Mouse (Mus musculus) gastrocnemius, adult 8-10 months (tissue): Measurements from ENCODE around the gene Syce1. TPM values are rescaled to one million over a fixed set of nuclear protein-coding genes. Genes with fewer than 3 reads are reported as not detected.
"Not testable (repeated sequence)": the region's sequence is repeated elsewhere in the genome, so short reads cannot be mapped to it uniquely, and the experiment has no call there.

Experiments used
- DNase-seq, 2 experiments: peaks; one replicate each; pipeline ENCODE4 v3.0.0; 2022; ENCODE audit warnings: low spot score in 2 of 2
- total RNA-seq, 4 experiments: library from RNA; stranded (reverse); gene quantifications; 2 replicates each; pipeline ENCODE4 v1.2.4; 2022

Syce1 gene
- total RNA-seq, 4 experiments from 2014 or later, result not detected

DNA sequence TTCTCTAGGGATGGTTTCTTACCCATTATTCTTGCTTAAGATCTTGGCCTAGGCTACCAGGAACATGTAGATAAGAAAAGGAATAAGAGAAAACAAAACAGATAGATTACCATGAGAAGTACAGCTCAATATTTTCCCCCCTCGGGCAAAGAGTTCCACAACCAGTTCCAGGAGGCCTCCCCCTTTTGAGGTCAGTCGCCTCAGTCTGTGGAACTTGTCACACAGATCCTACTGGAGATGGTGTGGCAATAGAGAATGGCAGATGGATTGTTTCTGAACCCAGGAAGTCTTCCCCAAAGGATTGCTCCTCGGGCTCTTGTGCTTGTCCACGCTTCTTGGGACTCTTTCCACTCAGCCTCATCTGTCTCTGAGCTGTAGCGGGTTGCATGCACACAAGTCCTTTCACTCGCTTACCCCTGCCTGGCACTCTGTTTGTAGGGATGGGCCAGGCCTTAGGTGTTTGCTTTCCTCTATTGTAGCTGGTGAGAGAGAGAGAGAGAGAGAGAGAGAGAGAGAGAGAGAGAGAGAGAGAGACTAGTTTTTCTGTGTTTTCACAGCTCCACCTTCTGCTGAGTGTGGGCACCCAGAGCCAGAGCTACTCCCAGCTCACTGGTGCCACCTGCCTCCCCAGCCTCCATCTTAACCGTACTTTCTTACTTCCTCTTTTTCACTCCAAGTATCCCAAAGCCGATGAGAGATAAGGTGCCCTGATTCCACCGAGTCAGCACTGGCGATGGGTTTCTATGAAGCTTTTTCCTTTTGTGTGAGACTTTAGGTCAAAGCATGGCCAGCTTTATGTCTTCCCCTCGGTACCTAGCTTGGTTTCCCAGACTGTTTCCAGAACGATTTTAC, 21.5 kb downstream of the Syce1 start:
- no peak for DNase-seq

GRCm38 (mm10) chr7:140765391-140765790, 22.3 kb downstream of the Syce1 start:
- not testable (repeated sequence) for DNase-seq

GRCm38 (mm10) chr7:140763447-140764020, 24.1 kb downstream of the Syce1 start, which contains the start of gene Cyp2e1:
Gene Cyp2e1 (plus strand): TSS chr7:140763739.
- no peak for DNase-seq

DNA sequence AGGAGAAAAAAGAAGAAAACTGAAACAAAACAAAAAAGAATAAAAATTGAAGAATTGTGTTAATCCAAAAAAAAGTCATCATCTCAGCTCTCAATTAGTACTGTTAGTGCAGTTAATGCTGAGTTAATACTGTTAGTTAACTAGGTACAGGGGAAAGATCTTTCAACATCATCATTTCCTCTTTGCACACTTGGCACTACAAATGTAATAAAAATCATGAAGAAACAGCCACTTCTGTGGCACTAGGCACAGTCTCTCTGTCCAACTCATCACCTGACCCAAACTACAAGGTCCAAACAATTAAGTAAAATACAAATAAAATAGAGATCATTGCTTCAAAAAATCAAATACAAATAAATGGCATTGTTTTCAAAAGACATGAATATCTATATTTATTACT, 27.0 kb downstream of the Syce1 start:
- no peak for DNase-seq

GRCm38 (mm10) chr7:140756151-140756854, 31.3 kb downstream of the Syce1 start:
- DNase-seq, result no peak

DNA sequence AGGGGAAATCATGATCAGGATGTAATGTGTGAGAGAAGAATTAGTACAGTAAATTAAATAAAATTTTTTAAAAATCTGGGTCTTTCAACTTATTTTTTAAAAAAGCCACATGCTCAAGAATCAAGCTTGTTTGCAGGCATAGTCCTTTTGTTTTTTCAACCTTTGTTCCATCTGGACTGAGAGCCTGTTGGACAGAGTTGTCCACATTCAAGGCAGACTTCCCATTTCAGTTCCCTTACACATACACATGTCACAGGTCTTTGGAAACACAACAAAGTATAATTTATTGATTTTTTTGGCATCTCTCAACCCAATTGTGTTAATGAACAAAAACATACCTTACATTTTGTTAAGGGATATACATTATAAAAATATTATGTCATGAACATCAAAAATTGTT, 33.1 kb downstream of the Syce1 start:
- DNase-seq, result no peak

DNA sequence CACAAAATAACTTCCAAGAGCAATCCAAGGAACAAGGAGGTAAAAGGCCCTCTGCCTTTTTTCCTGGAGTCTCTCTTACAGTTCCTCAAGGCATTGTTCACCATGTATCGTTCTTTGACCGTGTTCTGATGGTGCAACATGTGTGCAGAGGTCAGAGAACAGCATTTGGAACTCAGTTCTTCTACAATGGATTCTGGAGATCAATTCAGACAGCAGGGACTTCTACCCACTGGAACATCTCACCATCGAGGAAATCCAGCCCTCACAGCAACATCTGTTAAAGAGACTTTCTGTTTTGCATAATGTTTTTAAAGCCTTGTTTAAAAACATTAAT, 38.9 kb downstream of the Syce1 start:
- no peak for DNase-seq

DNA sequence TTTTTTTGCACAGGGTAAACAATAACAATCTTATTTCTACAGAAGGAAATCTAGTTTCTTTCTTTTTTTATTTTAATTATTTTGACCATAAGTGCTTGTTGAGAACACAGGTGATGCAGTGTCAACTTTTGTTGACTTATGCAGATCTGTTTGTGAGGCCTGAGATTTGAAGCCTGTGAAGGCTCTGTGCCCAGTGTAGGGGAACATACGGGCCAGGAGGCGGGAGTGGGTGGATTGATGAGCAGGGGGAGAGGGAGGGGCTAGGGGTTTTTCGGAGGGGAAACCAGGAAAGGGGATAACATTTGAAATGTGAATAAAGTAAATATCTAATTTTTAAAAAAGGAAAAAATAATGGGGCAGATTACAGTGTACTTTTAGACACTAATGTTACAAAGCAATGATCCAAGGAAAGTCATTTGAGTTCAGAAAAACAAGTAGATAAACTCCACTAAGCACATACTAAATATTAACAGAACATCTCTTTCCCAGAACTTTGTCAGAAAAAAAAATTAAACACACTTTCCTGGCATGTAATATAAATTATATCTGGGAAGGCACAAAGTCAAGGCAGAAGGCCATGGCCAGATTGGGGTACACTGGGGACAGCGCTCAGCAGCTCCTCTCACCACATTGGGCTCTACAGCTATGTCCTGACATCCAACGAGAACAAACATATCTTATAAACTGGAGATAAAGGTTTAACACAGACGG, 39.4 kb downstream of the Syce1 start:
- DNase-seq, result no peak

- no peak for DNase-seq
Observed at GRCm38 (mm10) chr7:140747402-140747801, 40.2 kb downstream of the Syce1 start.

GRCm38 (mm10) chr7:140733162-140733561, 54.5 kb downstream of the Syce1 start:
- DNase-seq, result no peak

Other genes starting within 250 kb of the Syce1 start
- gene Olfr538, start 220.0 kb downstream of the Syce1 start, total RNA-seq, result not detected
- gene Olfr46, start 186.6 kb downstream of the Syce1 start, total RNA-seq, result not detected
- not detected for gene Olfr61, start 158.9 kb downstream of the Syce1 start, total RNA-seq
- gene Olfr53, start 141.4 kb downstream of the Syce1 start, total RNA-seq, result not detected
- gene Olfr539, start 127.9 kb downstream of the Syce1 start, total RNA-seq, result not detected
- gene Olfr45, start 105.9 kb downstream of the Syce1 start, total RNA-seq, result not detected
- not detected for gene Olfr541, start 90.6 kb downstream of the Syce1 start, total RNA-seq
- 10 to 100 TPM in 2 of 4 experiments, 1 to 10 TPM in 2; 1.8 to 29.0 (median 8.8) TPM for gene Cyp2e1, start 24.1 kb downstream of the Syce1 start, total RNA-seq
- gene Zfp941, start 34.3 kb upstream of the Syce1 start, total RNA-seq, result under 1 TPM in 1 of 4 experiments, not detected in 3; 0.11 TPM
- gene Urah, start 47.2 kb upstream of the Syce1 start, total RNA-seq, result not detected
- gene Scgb1c1, start 57.7 kb upstream of the Syce1 start, total RNA-seq, result not detected
- gene Odf3, start 60.0 kb upstream of the Syce1 start, total RNA-seq, result not detected
- gene Gm45785, start 68.5 kb upstream of the Syce1 start, total RNA-seq, result not detected
- gene Ric8a, start 69.1 kb upstream of the Syce1 start, total RNA-seq, result 10 to 100 TPM; 11.8 to 13.5 (median 13.1) TPM
- gene Bet1l, start 69.7 kb upstream of the Syce1 start, total RNA-seq, result 1 to 10 TPM; 6.5 to 7.7 (median 6.8) TPM
- gene Psmd13, start 94.1 kb upstream of the Syce1 start, total RNA-seq, result 10 to 100 TPM; 85.3 to 96.3 (median 89.9) TPM
- 10 to 100 TPM; 18.7 to 23.2 (median 22.2) TPM for gene Sirt3, start 94.5 kb upstream of the Syce1 start, total RNA-seq
- gene Cox8b, start 112.6 kb upstream of the Syce1 start, total RNA-seq, result 1,000 to 10,000 TPM; 1,780 to 2,019 (median 1,893) TPM
- under 1 TPM in 1 of 4 experiments, not detected in 3; 0.08 TPM for gene Nlrp6, start 133.1 kb upstream of the Syce1 start, total RNA-seq
- 1 to 10 TPM; 1.4 to 2.8 (median 2.2) TPM for gene Pgghg, start 153.5 kb upstream of the Syce1 start, total RNA-seq
- under 1 TPM in 2 of 4 experiments, not detected in 2; 0.34 to 0.53 TPM for gene Ifitm5, start 162.4 kb upstream of the Syce1 start, total RNA-seq
- gene Gm45717, start 168.1 kb upstream of the Syce1 start, total RNA-seq, result not detected
- 10 to 100 TPM; 25.1 to 51.9 (median 30.1) TPM for gene Ifitm2, start 168.1 kb upstream of the Syce1 start, total RNA-seq
- under 1 TPM; 0.34 to 0.99 (median 0.77) TPM for gene Ifitm1, start 179.4 kb upstream of the Syce1 start, total RNA-seq
- 10 to 100 TPM; 20.8 to 38.8 (median 27.1) TPM for gene Ifitm3, start 222.9 kb upstream of the Syce1 start, total RNA-seq
- gene Ifitm6, start 230.1 kb upstream of the Syce1 start, total RNA-seq, result not detected
- gene Gm17387, start 241.3 kb upstream of the Syce1 start, total RNA-seq, result not detected